Mouse (Mus musculus) liver, embryonic 13.5 days (tissue): ENCODE data around the gene Slc25a35. TPM values are rescaled to one million over a fixed set of nuclear protein-coding genes. Genes with fewer than 3 reads are reported as not detected.
"Not testable (repeated sequence)": the region's sequence is repeated elsewhere in the genome, so short reads cannot be mapped to it uniquely, and the experiment has no call there.

Source experiments
- ATAC-seq: fragments of 200-750 bp; cut with Nextera tagmentation; 2 replicates; pipeline ENCODE4 v1.8.0; 2017; ENCODE audit warnings: low read depth, mild to moderate bottlenecking, moderate number of reproducible peaks, moderate library complexity
- DNase-seq: peaks from one replicate; pipeline ENCODE4 v3.0.0; 2022
- H3K27ac ChIP-seq: fragments of 300-500 bp; sonication (generic); 2 replicates; pipeline ENCODE4 v1.5.1; 2015; ENCODE audit warnings: moderate library complexity, mild to moderate bottlenecking, inconsistent platforms
- H3K27me3 ChIP-seq: fragments of 300-500 bp; sonication (generic); 2 replicates; pipeline ENCODE4 v1.6.1; 2015; ENCODE audit warnings: mild to moderate bottlenecking, inconsistent platforms
- H3K36me3 ChIP-seq: fragments of 300-500 bp; sonication (generic); 2 replicates; pipeline ENCODE4 v1.6.1; 2015; ENCODE audit warnings: mild to moderate bottlenecking, inconsistent platforms
- H3K4me1 ChIP-seq: fragments of 300-500 bp; sonication (generic); replicated peaks from 2 replicates; pipeline ENCODE4 v1.6.1; 2015; ENCODE audit warnings: inconsistent platforms
- H3K4me2 ChIP-seq: fragments of 300-500 bp; sonication (generic); 2 replicates; pipeline ENCODE4 v1.6.1; 2015; ENCODE audit warnings: inconsistent platforms, mild to moderate bottlenecking, moderate library complexity
- H3K4me3 ChIP-seq: fragments of 300-500 bp; sonication (generic); replicated peaks from 2 replicates; pipeline ENCODE4 v1.5.1; 2015; ENCODE audit warnings: mild to moderate bottlenecking, inconsistent platforms
- H3K9ac ChIP-seq: fragments of 300-500 bp; sonication (generic); 2 replicates; pipeline ENCODE4 v1.6.1; 2015; ENCODE audit warnings: mild to moderate bottlenecking, inconsistent platforms
- H3K9me3 ChIP-seq: fragments of 300-500 bp; sonication (generic); replicated peaks from 2 replicates; pipeline ENCODE4 v1.6.1; 2016; ENCODE audit warnings: inconsistent platforms
- WGBS: fragments of 180-500 bp; shearing (Covaris S2); methylation state at CpG from one replicate; pipeline ENCODE4 v1.1.7; 2015; ENCODE audit not compliant: insufficient replicate concordance; 5-methylcytosine and 5-hydroxymethylcytosine counted together
- polyA plus RNA-seq: library from polyadenylated mRNA; unstranded; fragments of >200 nt; fragmentation: Nextera tagmentation; extraction: Ambion mirVana; gene quantifications from 2 replicates; pipeline ENCODE4 v1.2.1, GENCODE M21; 2015

Slc25a35 gene
- polyA plus RNA-seq, 1 experiment from 2014 or later, result 0.47 TPM

DNA sequence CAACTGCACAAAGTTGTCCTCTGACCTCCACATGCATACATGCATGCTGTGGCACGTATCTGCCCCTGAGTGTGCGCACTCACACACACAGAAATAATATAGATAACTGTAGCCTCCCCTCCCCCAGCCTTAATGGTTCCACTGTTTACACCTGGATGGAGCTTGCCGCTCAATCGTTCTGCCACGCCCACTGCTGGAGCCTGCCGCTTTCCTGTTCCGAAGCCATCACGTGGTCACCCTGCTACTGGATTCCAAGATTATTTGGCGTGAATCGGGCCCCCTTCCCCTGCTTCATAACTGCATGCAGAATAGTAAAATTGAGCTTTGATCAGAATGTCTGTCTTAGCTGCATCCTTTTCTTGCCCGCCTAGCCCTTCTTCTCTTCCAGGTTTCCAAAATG lies 5.8 kb upstream of the Slc25a35 start:
- not testable (repeated sequence) for H3K27ac ChIP-seq, ATAC-seq, DNase-seq, H3K9ac ChIP-seq, H3K4me3 ChIP-seq, H3K36me3 ChIP-seq, H3K4me2 ChIP-seq, H3K9me3 ChIP-seq
- peaks cover 10% of the 10 kb centered on the region for H3K27me3 ChIP-seq
- WGBS, result 31% methylated on average over 11 of the region's 11 CpGs
- peaks cover 18% of the 10 kb centered on the region for H3K4me1 ChIP-seq

DNA sequence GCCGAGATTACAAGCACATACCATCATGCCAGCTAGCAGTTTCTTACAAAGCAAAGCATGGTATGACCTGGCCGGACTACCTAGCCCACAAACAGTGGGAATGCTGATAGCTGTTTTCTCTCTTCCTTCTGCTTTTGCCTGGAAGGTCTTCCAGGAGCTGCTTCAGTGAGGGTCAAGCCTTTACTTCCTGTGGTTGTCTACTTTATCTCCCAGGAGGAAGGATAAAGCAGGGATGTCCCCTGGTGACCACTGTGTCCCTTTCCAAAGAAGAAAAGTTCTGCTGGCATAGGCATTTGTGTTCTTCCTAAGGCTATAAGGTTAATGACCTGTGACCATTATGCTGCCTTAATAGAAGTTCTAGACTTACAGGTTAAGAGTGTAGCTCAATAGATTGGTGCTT lies 4.5 kb upstream of the Slc25a35 start:
- Histone ChIP-seq H3K27me3 (0 out of 2 replicates have a peak, but pooled peaks cover under 1% of the 10 kb centered on the region), H3K4me3 (no peak overlapping the region), H3K27ac (no peak overlapping the region), H3K9ac (no peak overlapping the region), H3K4me2 (no peak overlapping the region), H3K36me3 (no peaks in the 10 kb centered on the region), H3K4me1 (peaks cover 27% of the 10 kb centered on the region), H3K9me3 (no peaks in the 10 kb centered on the region)
- ATAC-seq (no peak), DNase-seq (no peak)
- WGBS, result 54% methylated on average over 2 of the region's 2 CpGs

DNA sequence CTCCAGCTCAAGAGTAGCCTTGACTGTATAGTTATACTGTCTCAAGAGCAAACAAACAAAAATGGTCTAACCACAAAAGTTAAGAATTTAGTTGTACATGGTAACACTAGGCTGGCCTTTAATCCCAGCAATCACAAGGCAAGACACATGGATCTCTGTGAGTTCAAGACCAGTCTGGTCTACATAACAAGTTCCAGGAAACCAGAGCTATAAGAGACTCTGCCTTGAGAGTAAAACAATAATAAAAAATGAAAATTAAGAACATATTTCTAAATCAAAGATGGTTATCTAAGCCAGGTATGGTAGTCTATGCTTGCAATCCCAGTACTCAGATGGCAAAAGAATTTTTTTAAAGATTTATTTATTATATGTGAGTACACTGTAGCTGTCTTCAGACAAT lies 2.9 kb upstream of the Slc25a35 start:
- no peak overlapping the region for H3K4me3 ChIP-seq
- DNase-seq, result no peak
- H3K4me2 ChIP-seq, result no peak overlapping the region
- no peaks in the 10 kb centered on the region for H3K27me3 ChIP-seq
- H3K27ac ChIP-seq, result no peak overlapping the region
- peaks cover 33% of the 10 kb centered on the region for H3K4me1 ChIP-seq
- ATAC-seq, result no peak
- H3K9ac ChIP-seq, result no peak overlapping the region
- H3K9me3 ChIP-seq, result no peaks in the 10 kb centered on the region
- no peaks in the 10 kb centered on the region for H3K36me3 ChIP-seq

DNA sequence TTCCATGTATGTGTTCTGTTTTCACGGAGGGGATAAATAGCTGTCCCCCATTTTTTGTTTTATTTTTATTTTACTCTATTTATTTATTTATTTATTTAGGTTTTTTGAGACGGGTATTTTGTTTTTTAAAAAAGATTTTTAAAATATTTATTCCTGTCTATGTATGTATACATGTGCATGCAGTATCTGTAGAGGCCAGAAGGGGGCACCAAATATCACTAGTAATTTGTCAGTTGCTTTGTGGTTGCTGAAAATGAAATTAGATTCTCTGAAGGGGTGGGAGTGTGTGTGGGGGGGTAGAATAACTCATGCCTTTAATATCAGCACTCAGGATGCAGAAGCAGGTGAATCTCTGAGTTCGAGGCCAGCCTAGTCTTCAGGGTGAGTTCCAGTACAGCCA lies 2.1 kb upstream of the Slc25a35 start:
- no peaks in the 10 kb centered on the region for H3K36me3 ChIP-seq

DNA sequence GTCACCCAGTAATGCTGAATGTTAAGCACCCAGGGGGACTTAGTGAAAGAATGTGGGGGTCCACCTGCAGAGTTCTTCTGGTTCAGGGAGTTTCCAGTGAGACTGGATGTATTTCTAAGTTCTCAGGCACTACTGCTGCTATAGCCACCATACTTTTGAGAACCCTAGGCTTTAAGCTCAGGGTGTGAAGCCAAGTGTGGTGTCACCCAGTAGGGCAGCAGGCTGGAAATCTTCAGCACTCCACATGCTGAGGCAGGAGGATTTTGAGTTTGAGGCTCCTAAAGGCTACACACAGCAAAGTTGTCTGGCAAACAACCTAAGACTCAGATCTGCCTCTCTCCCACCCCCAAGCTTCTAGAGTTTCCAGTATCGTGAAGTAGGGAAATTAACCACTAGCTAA lies 1.4 kb upstream of the Slc25a35 start:
- H3K4me2 ChIP-seq, result peak overlapping the region; percentile 95
- no peak overlapping the region for H3K9ac ChIP-seq
- no peak overlapping the region for H3K4me3 ChIP-seq
- no peaks in the 10 kb centered on the region for H3K27me3 ChIP-seq
- H3K36me3 ChIP-seq, result no peaks in the 10 kb centered on the region
- H3K27ac ChIP-seq, result no peak overlapping the region
- peaks cover 34% of the 10 kb centered on the region for H3K4me1 ChIP-seq
- no peak for ATAC-seq
- 33% methylated on average over 1 of the region's 1 CpGs for WGBS
- H3K9me3 ChIP-seq, result no peaks in the 10 kb centered on the region
- no peak for DNase-seq

More for the DNA sequence above, 2.1 kb upstream of the Slc25a35 start:
- H3K4me3 ChIP-seq, result no peak overlapping the region
- H3K27me3 ChIP-seq, result no peaks in the 10 kb centered on the region
- H3K27ac ChIP-seq, result no peak overlapping the region
- peaks cover 33% of the 10 kb centered on the region for H3K4me1 ChIP-seq
- no peaks in the 10 kb centered on the region for H3K9me3 ChIP-seq
- H3K4me2 ChIP-seq, result no peak overlapping the region
- WGBS, result 14% methylated on average over 3 of the region's 3 CpGs
- ATAC-seq (no peak), DNase-seq (peak; percentile 49)
- H3K9ac ChIP-seq, result no peak overlapping the region

DNA sequence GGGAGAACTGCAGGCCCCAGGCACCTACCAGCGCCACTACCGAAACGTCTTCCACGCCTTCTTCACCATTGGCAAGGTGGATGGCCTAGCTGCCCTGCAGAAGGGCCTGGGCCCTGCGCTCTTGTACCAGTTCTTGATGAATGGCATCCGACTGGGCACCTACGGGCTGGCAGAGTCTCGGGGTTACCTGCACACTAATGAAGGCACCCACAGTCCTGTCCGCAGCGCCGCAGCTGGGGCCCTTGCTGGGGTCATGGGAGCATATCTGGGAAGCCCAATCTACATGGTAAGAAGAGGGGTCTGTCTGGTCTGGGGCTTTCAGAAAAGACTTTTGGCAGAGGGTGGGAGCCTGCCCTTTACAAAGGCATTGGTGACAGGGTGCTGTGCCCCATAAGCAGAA lies 821 bp downstream of the Slc25a35 start:
- ATAC-seq (no peak), DNase-seq (no peak)
- WGBS, result 80% methylated on average over 11 of the region's 11 CpGs
- no peaks in the 10 kb centered on the region for H3K36me3 ChIP-seq
- H3K9me3 ChIP-seq, result no peaks in the 10 kb centered on the region
- no peaks in the 10 kb centered on the region for H3K27me3 ChIP-seq
- H3K4me3 ChIP-seq, result no peak overlapping the region
- H3K9ac ChIP-seq, result peak overlapping the region; percentile 65
- peaks cover 41% of the 10 kb centered on the region for H3K4me1 ChIP-seq
- peak overlapping the region; percentile 95 for H3K4me2 ChIP-seq
- no peak overlapping the region for H3K27ac ChIP-seq

DNA sequence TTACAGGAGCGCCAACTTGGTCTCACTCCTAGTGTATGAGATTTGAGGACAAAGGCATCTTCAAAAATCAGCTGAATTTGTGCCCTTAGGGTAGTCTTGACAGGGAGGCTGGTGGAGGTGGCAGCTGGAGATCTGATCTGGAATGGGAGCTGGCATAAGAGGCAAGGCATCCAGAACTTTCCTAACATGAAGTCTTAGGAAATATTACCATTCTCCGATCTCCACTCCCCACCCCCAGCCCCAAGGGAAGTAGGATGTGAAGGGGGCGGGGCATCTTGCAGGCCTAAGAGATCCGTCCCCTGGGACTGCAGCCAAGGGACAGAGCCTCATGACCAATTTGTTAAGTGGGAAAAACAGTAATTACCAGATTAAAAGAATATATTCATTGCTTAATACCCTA lies 2.3 kb downstream of the Slc25a35 start:
- H3K27ac ChIP-seq, result no peak overlapping the region; the same call in 1 of the 2 replicates
- no peaks in the 10 kb centered on the region for H3K9me3 ChIP-seq
- no peak for ATAC-seq
- no peaks in the 10 kb centered on the region for H3K36me3 ChIP-seq
- no peak overlapping the region for H3K4me3 ChIP-seq
- DNase-seq, result no peak
- peaks cover 50% of the 10 kb centered on the region for H3K4me1 ChIP-seq
- no peak overlapping the region for H3K9ac ChIP-seq
- H3K4me2 ChIP-seq, result no peak overlapping the region
- 81% methylated on average over 4 of the region's 4 CpGs for WGBS
- H3K27me3 ChIP-seq, result no peaks in the 10 kb centered on the region

DNA sequence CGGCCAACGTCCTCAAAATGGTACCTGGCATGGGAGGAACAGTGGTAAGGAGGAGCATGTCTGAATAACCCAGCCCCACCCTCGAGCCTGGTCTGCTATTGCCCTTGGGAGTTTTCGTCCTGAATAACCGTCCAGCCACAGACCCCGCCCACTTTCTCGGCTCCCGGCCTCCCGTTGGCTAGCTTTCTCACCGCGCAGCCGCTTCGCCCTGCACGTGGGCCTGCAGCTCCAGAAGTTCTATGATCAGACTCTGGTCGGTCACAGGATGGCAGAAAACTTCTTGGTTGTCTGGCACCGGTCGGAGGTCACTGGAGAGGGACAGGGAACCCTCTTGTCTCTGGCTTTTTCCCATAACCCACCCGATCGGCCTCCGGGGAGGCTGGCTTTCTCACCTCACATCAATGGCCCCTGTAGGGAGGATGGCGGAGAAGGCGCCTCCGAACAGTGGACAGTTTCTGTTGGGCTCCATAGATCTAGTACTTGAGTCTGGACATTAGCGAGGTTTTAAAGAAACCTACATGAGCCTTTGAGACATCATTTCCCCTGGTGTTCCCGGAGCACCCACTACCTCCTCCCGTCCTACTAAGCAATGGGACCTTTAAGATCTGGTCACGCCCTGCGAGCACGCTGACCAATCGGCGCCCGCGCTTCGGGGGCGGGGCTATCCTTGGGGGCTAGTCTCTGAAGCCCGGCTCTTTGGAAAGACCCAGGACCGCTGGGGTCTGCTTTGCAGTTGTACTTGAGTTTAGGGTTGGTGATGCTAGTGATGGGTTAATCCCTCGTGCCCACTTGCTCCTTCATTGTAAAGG lies 5.5 kb downstream of the Slc25a35 start:
- Histone ChIP-seq H3K9ac (peak overlapping the region; percentile 50), H3K4me3 (peak overlapping the region; percentile 57), H3K4me1 (peaks cover 32% of the 10 kb centered on the region), H3K4me2 (peak overlapping the region; percentile 73), H3K27ac (0 out of 2 replicates have a peak overlapping the region, but pooled peaks have one; percentile 13)
- peak; percentile 83 for DNase-seq
- ATAC-seq, result peak; percentile 87
- H3K27me3 ChIP-seq, H3K36me3 ChIP-seq, H3K9me3 ChIP-seq: not testable (repeated sequence)
- under 1% methylated on average over 38 of the region's 38 CpGs for WGBS

DNA sequence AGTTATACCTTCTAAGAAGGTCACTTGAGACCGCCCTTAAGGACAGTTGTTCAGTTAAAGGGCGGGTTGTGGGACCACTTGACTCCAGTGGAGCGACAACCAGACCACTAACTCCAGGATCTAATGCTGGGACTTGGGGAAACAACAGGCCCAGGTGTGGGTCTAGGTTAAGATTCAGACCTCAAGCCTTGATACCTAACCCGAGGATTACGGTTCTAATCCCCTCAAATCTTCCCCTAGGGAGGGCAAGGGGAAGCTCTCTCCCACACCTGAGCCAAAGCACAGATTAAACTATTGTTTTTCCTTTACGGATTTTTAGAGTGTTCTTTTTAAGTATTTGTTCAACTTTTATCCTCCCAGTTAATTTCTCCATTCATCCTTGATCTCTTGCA lies 6.1 kb downstream of the Slc25a35 start:
- ATAC-seq, result no peak
- Histone ChIP-seq H3K4me2 (peak overlapping the region; percentile 73), H3K4me1 (peaks cover 27% of the 10 kb centered on the region), H3K27me3 (no peaks in the 10 kb centered on the region), H3K4me3 (peak overlapping the region; percentile 57), H3K27ac (no peak overlapping the region), H3K9ac (peak overlapping the region; percentile 49; the same call in 1 of the 2 replicates), H3K9me3 (no peaks in the 10 kb centered on the region), H3K36me3 (no peaks in the 10 kb centered on the region)
- DNase-seq, result no peak
- 38% methylated on average over 6 of the region's 6 CpGs for WGBS

DNA sequence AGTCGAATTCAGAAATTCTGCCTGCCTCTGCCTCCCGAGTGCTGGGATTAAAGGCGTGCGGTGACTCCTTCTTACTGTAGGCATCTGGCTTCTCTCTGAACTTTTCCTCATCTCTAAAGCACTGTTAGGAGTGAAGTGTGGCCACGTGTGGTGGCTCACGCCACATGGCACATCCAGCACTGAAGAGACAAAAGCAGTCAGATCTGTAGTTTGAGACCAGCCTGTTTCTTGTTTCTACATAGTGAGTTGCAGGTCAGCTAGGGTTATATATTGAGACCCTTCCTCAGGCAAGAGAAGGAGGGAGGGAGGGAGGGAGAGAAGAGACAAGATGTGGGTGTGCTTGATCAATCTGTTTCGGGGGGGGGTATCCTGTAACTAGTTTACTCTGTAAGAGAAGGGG lies 7.2 kb downstream of the Slc25a35 start, which contains the start of gene Rangrf:
Gene Rangrf, minus strand, starts transcription at position 101 of the 400 bp plus-strand sequence.
- H3K4me1 ChIP-seq, result peaks cover 37% of the 10 kb centered on the region
- no peaks in the 10 kb centered on the region for H3K27me3 ChIP-seq
- peak within 1 kb of the TSS; percentile 57 for H3K4me3 ChIP-seq
- H3K36me3 ChIP-seq, result no peaks in the 10 kb centered on the region
- H3K4me2 ChIP-seq, result peak within 1 kb of the TSS; percentile 73
- no peak for DNase-seq
- H3K27ac ChIP-seq, result no peak within 1 kb of the TSS
- H3K9me3 ChIP-seq, result no peaks in the 10 kb centered on the region
- H3K9ac ChIP-seq, result peak within 1 kb of the TSS; percentile 49; the same call in 1 of the 2 replicates
- ATAC-seq, result no peak
- WGBS, result 74% methylated on average over 7 of the region's 7 CpGs

DNA sequence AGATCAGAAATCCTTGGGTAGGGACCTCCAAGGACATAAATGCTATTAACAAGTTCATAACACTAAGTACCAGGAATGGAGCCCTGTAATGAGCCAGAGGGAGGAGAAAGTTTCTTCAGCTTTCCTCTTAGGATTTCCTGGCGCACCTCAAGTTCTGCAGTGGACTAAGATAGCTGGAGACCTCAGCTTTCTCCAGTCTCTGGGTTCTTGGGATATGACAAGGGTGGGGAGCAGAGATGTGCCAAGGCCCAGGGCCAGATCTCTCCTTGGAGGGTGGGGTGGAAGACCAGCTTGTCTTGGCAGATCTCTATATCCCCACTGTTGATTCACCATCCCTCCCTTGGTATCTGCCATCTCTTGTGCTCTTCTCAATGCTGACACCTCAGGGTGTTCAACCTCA lies 7.7 kb downstream of the Slc25a35 start:
- WGBS, result 76% methylated on average over 1 of the region's 1 CpGs
- peaks cover 37% of the 10 kb centered on the region for H3K4me1 ChIP-seq
- H3K9ac ChIP-seq, result no peak overlapping the region
- no peak overlapping the region for H3K4me2 ChIP-seq
- H3K4me3 ChIP-seq, result no peak overlapping the region
- H3K27ac ChIP-seq, result no peak overlapping the region
- H3K27me3 ChIP-seq, result no peaks in the 10 kb centered on the region
- ATAC-seq (no peak), DNase-seq (no peak)
- H3K9me3 ChIP-seq, result no peaks in the 10 kb centered on the region
- no peaks in the 10 kb centered on the region for H3K36me3 ChIP-seq

DNA sequence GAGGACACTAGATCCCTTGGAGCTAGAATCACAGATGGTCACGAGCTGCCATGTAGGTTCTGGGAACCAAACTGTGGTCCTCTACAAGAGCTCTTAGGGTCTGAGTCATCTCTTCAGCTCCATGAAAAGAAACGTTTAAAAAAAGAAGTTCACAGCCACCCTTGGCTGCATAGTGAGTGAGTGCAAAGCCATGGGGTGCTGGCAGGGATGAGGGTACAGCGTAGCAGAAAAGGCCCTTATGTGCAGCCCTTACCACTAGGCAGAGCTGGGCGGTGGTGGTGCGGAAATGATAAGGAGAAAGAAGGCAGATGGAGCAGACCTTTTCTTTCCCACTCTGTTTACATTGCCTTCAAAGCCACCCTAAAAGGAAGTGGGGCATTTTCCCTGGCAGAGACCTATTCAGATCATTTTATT lies 11.4 kb downstream of the Slc25a35 start:
- H3K27me3 ChIP-seq, result no peaks in the 10 kb centered on the region
- no peak overlapping the region for H3K4me3 ChIP-seq
- peaks cover 12% of the 10 kb centered on the region for H3K4me1 ChIP-seq
- H3K9ac ChIP-seq, result no peak overlapping the region
- H3K36me3 ChIP-seq, result no peaks in the 10 kb centered on the region
- H3K27ac ChIP-seq, result no peak overlapping the region
- no peak for DNase-seq
- H3K4me2 ChIP-seq, result no peak overlapping the region
- ATAC-seq, result peak; percentile 45; the same call in 1 of the 2 replicates
- H3K9me3 ChIP-seq, result no peaks in the 10 kb centered on the region
- 36% methylated on average over 5 of the region's 5 CpGs for WGBS
